Mouse (Mus musculus): ENCODE data around the gene Fryl.

GRCm38 (mm10) chr5:73014745-73015144, 241.7 kb downstream of the Fryl start:
- TF ChIP-seq CTCF (conservative IDR thresholded peaks at IDR 0.05; ENCODE audit: insufficient read depth, insufficient read length, low read depth, low read length) (no peak), POLR2A (IDR thresholded peaks at IDR 0.05; ENCODE audit: low read depth, low read length) (no peak)

All from kidney, adult 2 months (tissue).